Mouse (Mus musculus) liver, embryonic 14.5 days (tissue): Measurements from ENCODE around the gene Plppr4. TPM values are rescaled to one million over a fixed set of nuclear protein-coding genes. Genes with fewer than 3 reads are reported as not detected.

ENCODE experiments used
- ATAC-seq: fragments of 200-750 bp; cut with Nextera tagmentation; 2 replicates; pipeline ENCODE4 v1.8.0; 2017; ENCODE audit warnings: moderate number of reproducible peaks, mild to moderate bottlenecking, moderate library complexity; ENCODE audit not compliant: insufficient read depth
- DNase-seq, 3 experiments: peaks; one replicate each; pipeline ENCODE4 v3.0.0-alpha.2; 2012 to 2013; ENCODE audit warnings: low read depth in 3 of 3, low spot score in 3 of 3
- H3K27ac ChIP-seq: fragments of 300-500 bp; sonication (generic); 2 replicates; pipeline ENCODE4 v1.5.1; 2014; ENCODE audit warnings: moderate library complexity, mild to moderate bottlenecking, control low read depth, inconsistent platforms
- H3K27me3 ChIP-seq: fragments of 300-500 bp; sonication (generic); 2 replicates; pipeline ENCODE4 v1.6.1; 2014; ENCODE audit warnings: mild to moderate bottlenecking, low read length, moderate library complexity; ENCODE audit not compliant: control insufficient read depth, insufficient read depth
- H3K36me3 ChIP-seq: fragments of 300-500 bp; sonication (generic); replicated peaks from 2 replicates; pipeline ENCODE4 v1.6.1; 2014; ENCODE audit warnings: low read depth; ENCODE audit not compliant: control insufficient read depth, insufficient read depth
- H3K4me1 ChIP-seq, 2 experiments: fragments of 200-500 bp in 1 of 2; fragments of 300-500 bp in 1 of 2; sonication (generic) in 1 of 2; replicated peaks; 2 replicates each; pipeline ENCODE4 v1.6.1; 2012 to 2014; ENCODE audit warnings: antibody characterized with exemption in 1 of 2, inconsistent platforms in 1 of 2, low read length in 1 of 2; ENCODE audit not compliant: control insufficient read depth in 2 of 2, insufficient read depth in 2 of 2
- H3K4me2 ChIP-seq: fragments of 300-500 bp; sonication (generic); 2 replicates; pipeline ENCODE4 v1.6.1; 2014; ENCODE audit warnings: low read depth, mild to moderate bottlenecking, control low read depth, moderate library complexity
- H3K4me3 ChIP-seq, 2 experiments: fragments of 200-500 bp in 1 of 2; fragments of 300-500 bp in 1 of 2; sonication (generic) in 1 of 2; 2 replicates each; pipeline ENCODE4 v1.5.1; 2012 to 2014; ENCODE audit warnings: low read depth in 2 of 2, low read length in 2 of 2, mild to moderate bottlenecking in 2 of 2, control low read depth in 1 of 2, inconsistent platforms in 1 of 2, moderate library complexity in 1 of 2; ENCODE audit not compliant: insufficient read depth in 1 of 2
- H3K9ac ChIP-seq: fragments of 300-500 bp; sonication (generic); replicated peaks from 2 replicates; pipeline ENCODE4 v1.6.1; 2014; ENCODE audit warnings: mild to moderate bottlenecking, control low read depth, moderate library complexity
- H3K9me3 ChIP-seq: fragments of 300-500 bp; sonication (generic); 2 replicates; pipeline ENCODE4 v1.6.1; 2016; ENCODE audit warnings: low read length, mixed read lengths; ENCODE audit not compliant: control insufficient read depth
- CTCF ChIP-seq: IDR thresholded peaks from 2 replicates; pipeline ENCODE4 v1.5.1; 2016; ENCODE audit warnings: antibody characterized with exemption, low read depth, control low read depth
- EP300 ChIP-seq: IDR thresholded peaks from 2 replicates; pipeline ENCODE4 v1.6.1; 2016; ENCODE audit warnings: antibody characterized with exemption, low read depth
- WGBS: fragments of 180-500 bp; shearing (Covaris S2); extraction: QIAGEN DNeasy Blood & Tissue Kit; methylation state at CpG from one replicate; pipeline ENCODE4 v1.1.7; 2014; ENCODE audit not compliant: insufficient replicate concordance; 5-methylcytosine and 5-hydroxymethylcytosine counted together
- polyA plus RNA-seq, 2 experiments: library from polyadenylated mRNA; depleted of rRNA in 1 of 2; stranded (reverse) in 1 of 2; unstranded in 1 of 2; fragments of >200 nt; fragmentation: Nextera tagmentation in 1 of 2; extraction: Ambion mirVana in 1 of 2; gene quantifications; 2 replicates each; pipeline versions ENCODE4 v1.2.1 to v1.2.3; 2012 to 2014

Plppr4 gene
- polyA plus RNA-seq, 2 experiments: 0.01 TPM; not detected in 1

- ATAC-seq: no peak
- Histone ChIP-seq H3K4me1 (no peaks in the 10 kb centered on the region), H3K4me3 (no peak overlapping the region), H3K36me3 (no peaks in the 10 kb centered on the region), H3K9ac (no peak overlapping the region; the same call in 1 of the 2 replicates), H3K27me3 (no peaks in the 10 kb centered on the region), H3K27ac (no peak overlapping the region), H3K9me3 (no peaks in the 10 kb centered on the region), H3K4me2 (no peak overlapping the region)
- DNase-seq: no peak
- whole genome bisulfite sequencing: 63% methylated on average over 2 of the region's 2 CpGs
- TF ChIP-seq EP300: no peak
- no peak for TF ChIP-seq CTCF
These were observed 49.8 kb downstream of the Plppr4 start for GRCm38 (mm10) chr3:117310801-117311368.

DNA sequence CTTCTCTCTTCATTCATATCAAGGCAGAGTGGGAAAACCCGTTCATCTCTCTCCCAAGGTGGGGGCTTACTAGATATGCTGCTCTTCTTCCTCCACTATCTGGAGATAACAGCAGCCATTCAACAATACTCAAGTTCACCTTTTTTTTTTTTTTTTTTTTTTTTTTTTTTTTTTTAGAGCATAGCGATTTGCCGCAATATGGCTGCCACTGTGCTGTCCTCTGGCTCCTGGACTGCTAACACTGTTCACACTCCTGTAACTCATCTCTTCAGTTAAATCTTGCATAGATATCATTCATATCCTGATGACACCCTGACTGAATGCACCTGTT lies 51.1 kb downstream of the Plppr4 start:
- WGBS: 66% methylated on average over 3 of the region's 3 CpGs
- no peaks in the 10 kb centered on the region for H3K27me3 ChIP-seq
- no peaks in the 10 kb centered on the region for H3K36me3 ChIP-seq
- H3K4me1 ChIP-seq: no peaks in the 10 kb centered on the region
- no peak overlapping the region for H3K27ac ChIP-seq
- no peak overlapping the region for H3K9ac ChIP-seq
- no peak for ATAC-seq
- TF ChIP-seq EP300 (no peak), CTCF (no peak)
- no peak for DNase-seq
- H3K4me3 ChIP-seq: no peak overlapping the region
- no peaks in the 10 kb centered on the region for H3K9me3 ChIP-seq
- no peak overlapping the region for H3K4me2 ChIP-seq

DNA sequence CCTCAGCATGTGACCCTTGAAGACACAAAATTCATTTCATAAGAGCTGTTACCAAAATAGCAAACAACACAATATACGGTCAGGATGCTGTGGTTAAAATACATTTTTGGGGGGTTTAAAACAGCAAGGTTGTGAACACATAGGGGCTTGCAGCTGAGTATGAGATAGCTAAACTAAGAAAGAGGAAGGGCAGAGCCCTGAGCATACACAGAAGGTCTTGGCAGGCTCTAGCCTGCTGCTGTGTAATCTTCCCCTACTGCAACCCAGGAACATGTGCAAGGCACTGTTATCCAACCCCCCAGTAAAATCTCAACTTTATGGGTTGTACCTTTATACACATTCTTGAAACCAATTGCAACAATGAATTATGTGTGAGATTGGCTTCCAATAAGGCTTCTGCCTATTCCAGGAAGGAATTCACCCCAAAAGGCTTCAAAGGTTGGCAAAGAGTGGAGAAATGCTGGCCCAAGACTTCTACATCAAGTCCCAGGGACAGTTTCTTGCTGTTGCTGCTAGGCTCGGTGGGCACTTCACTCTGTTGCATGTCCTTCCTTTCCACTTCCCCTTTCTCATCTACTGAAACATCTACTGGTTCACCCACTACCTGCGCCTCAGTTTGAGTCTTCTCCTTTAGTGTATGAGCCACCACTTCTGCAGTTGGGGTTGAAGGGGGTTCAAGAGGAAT lies 51.6 kb downstream of the Plppr4 start:
- H3K9me3 ChIP-seq: no peaks in the 10 kb centered on the region
- H3K4me3 ChIP-seq: no peak overlapping the region
- H3K36me3 ChIP-seq: no peaks in the 10 kb centered on the region
- H3K27me3 ChIP-seq: no peaks in the 10 kb centered on the region
- TF ChIP-seq EP300 (no peak), CTCF (no peak)
- H3K27ac ChIP-seq: no peak overlapping the region
- H3K9ac ChIP-seq: no peak overlapping the region
- DNase-seq (no peak), ATAC-seq (no peak)
- 44% methylated on average over 3 of the region's 3 CpGs for WGBS
- no peak overlapping the region for H3K4me2 ChIP-seq
- no peaks in the 10 kb centered on the region for H3K4me1 ChIP-seq

DNA sequence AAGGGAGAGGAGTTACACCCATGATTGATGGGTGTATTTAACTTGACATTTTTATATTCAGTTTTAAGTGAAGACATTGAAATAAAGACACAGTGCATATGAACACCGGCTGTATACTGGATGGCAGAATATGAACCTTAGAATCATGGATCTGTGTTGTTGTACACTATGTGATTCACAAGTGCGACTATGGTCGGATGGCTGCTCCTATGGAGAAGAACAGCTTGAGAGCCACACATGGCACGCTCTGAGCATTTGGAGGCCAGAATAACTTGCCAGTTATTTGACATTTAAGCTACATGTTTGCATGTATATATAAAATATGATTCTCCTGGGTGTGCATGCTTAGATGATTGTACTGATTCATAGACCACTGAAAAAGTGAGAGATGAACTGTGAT lies 53.1 kb downstream of the Plppr4 start:
- 64% methylated on average over 4 of the region's 4 CpGs for WGBS
- Histone ChIP-seq H3K4me2 (no peak overlapping the region), H3K4me3 (no peak overlapping the region), H3K4me1 (no peaks in the 10 kb centered on the region), H3K9me3 (no peaks in the 10 kb centered on the region), H3K27ac (no peak overlapping the region), H3K9ac (no peak overlapping the region), H3K27me3 (no peaks in the 10 kb centered on the region), H3K36me3 (no peaks in the 10 kb centered on the region)
- TF ChIP-seq CTCF: no peak
- no peak for TF ChIP-seq EP300
- no peak for ATAC-seq
- no peak for DNase-seq

DNA sequence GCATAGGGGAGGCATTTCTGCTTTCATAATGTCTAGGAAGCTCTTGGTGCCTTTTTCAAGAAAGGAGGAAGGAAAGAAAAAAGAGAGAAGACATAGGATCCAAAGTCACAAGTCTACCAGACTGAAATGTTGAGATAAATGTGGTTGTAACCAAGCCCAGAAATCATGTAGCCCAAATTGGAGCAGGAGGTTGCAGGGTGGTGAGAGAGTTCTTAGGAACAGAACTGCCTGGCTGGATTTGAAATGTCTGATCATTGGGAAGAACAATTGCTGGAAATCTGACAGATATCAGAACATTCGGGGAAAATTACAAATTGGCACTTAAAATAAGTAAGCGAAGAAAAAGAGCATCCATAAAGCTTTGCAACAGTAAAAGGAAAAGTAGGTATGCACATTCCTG lies 56.6 kb downstream of the Plppr4 start:
- ATAC-seq: no peak
- no peaks in the 10 kb centered on the region for H3K27me3 ChIP-seq
- H3K36me3 ChIP-seq: no peaks in the 10 kb centered on the region
- no peaks in the 10 kb centered on the region for H3K4me1 ChIP-seq
- no peak overlapping the region for H3K4me2 ChIP-seq
- no peaks in the 10 kb centered on the region for H3K9me3 ChIP-seq
- no peak for DNase-seq
- TF ChIP-seq CTCF: no peak
- TF ChIP-seq EP300: no peak
- no peak overlapping the region for H3K4me3 ChIP-seq
- H3K9ac ChIP-seq: no peak overlapping the region
- no peak overlapping the region for H3K27ac ChIP-seq
- 52% methylated on average over 2 of the region's 2 CpGs for WGBS
